Mouse (Mus musculus) forebrain, embryonic 11.5 days (tissue): ENCODE measurements at regions not wholly inside any gene's neighbourhood (a gene's known extent, or its start where the extent isn't known, plus 50 kb on each side); places are given as distances from the start of the nearest gene placed in this dataset.

Experiments
- ATAC-seq: fragments of 200-750 bp; cut with Nextera tagmentation; replicated peaks from 2 replicates; pipeline ENCODE4 v1.8.0; 2017; ENCODE audit warnings: moderate TSS enrichment; ENCODE audit not compliant: low FRiP score
- DNase-seq: peaks from one replicate; pipeline ENCODE4 v3.0.0-alpha.2; 2017; ENCODE audit warnings: low spot score
- H3K27ac ChIP-seq: fragments of 300-500 bp; sonication (generic); 2 replicates; pipeline ENCODE4 v1.5.1; 2014; ENCODE audit warnings: low read depth, low read length
- H3K27me3 ChIP-seq: fragments of 300-500 bp; sonication (generic); 2 replicates; pipeline ENCODE4 v1.6.1; 2014; ENCODE audit warnings: mild to moderate bottlenecking, low read length, mixed read lengths; ENCODE audit not compliant: control insufficient read depth, insufficient read depth
- H3K36me3 ChIP-seq: fragments of 300-500 bp; sonication (generic); 2 replicates; pipeline ENCODE4 v1.6.1; 2014; ENCODE audit warnings: mild to moderate bottlenecking, low read length, moderate library complexity, mixed read lengths; ENCODE audit not compliant: control insufficient read depth, insufficient read depth
- H3K4me1 ChIP-seq: fragments of 300-500 bp; sonication (generic); replicated peaks from 2 replicates; pipeline ENCODE4 v1.6.1; 2014; ENCODE audit warnings: low read length, mixed read lengths; ENCODE audit not compliant: control insufficient read depth, insufficient read depth
- H3K4me2 ChIP-seq: fragments of 300-500 bp; sonication (generic); 2 replicates; pipeline ENCODE4 v1.6.1; 2014; ENCODE audit warnings: low read depth, mild to moderate bottlenecking, low read length, moderate library complexity, mixed read lengths; ENCODE audit not compliant: severe bottlenecking
- H3K4me3 ChIP-seq: fragments of 300-500 bp; sonication (generic); 2 replicates; pipeline ENCODE4 v1.5.1; 2014; ENCODE audit warnings: low read depth, low read length
- H3K9ac ChIP-seq: fragments of 300-500 bp; sonication (generic); 2 replicates; pipeline ENCODE4 v1.6.1; 2014; ENCODE audit warnings: low read length
- H3K9me3 ChIP-seq: fragments of 300-500 bp; sonication (generic); 2 replicates; pipeline ENCODE4 v1.6.1; 2016; ENCODE audit warnings: low read length, mixed read lengths; ENCODE audit not compliant: control insufficient read depth
- WGBS: fragments of 180-500 bp; shearing (Covaris S2); extraction: QIAGEN DNeasy Blood & Tissue Kit; methylation state at CpG from one replicate; pipeline ENCODE4 v1.1.7; 2014; 5-methylcytosine and 5-hydroxymethylcytosine counted together

DNA sequence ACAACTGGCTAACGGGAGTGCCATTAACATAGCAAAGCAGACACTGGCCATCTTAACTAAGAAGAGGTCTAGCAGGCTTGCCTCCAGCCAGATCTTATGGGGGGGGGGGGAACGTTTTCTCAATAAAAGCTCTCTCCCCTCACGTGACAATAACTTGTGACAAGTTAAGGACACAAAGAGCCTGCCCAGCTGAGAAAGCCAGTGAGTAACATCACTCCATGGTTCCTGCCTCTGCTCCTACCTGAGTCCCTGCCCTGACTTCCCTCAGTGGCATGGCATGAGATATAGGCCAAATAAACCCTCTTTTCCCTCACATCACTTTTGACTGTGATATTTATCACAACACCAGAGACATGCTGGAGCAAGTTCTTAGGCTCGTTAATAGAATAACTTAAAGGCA, 113.8 kb downstream of the Rchy1 start:
- Histone ChIP-seq H3K36me3 (no peaks in the 10 kb centered on the region), H3K27me3 (no peaks in the 10 kb centered on the region), H3K9me3 (no peaks in the 10 kb centered on the region), H3K4me3 (no peak overlapping the region), H3K27ac (no peak overlapping the region), H3K9ac (no peak overlapping the region), H3K4me1 (no peaks in the 10 kb centered on the region), H3K4me2 (no peak overlapping the region)
- ATAC-seq (no peak), DNase-seq (no peak)
- 70% methylated on average over 4 of the region's 4 CpGs for WGBS

DNA sequence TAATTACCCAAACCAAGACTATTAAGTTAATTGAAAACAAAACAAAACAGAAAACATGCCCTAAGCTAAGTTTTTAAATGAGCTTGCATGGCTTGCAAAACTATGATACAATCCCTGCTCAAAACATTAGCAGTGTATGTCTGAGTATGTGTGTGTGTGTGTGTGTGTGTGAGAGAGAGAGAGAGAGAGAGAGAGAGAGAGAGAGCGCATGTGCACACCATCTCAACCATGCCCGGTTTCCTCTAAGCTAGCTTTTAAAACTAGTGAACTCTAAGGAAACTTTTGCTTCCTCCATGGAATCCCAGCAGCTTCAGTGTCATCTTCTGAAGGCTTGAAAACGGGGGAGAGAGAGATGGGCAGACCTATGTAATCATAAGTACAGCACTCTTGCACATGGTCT, 114.3 kb downstream of the Rchy1 start:
- WGBS, result 90% methylated on average over 3 of the region's 3 CpGs
- ATAC-seq (no peak), DNase-seq (no peak)
- Histone ChIP-seq H3K9ac (no peak overlapping the region), H3K27ac (no peak overlapping the region), H3K4me1 (no peaks in the 10 kb centered on the region), H3K4me3 (no peak overlapping the region), H3K36me3 (no peaks in the 10 kb centered on the region), H3K4me2 (no peak overlapping the region), H3K27me3 (no peaks in the 10 kb centered on the region), H3K9me3 (no peaks in the 10 kb centered on the region)

DNA sequence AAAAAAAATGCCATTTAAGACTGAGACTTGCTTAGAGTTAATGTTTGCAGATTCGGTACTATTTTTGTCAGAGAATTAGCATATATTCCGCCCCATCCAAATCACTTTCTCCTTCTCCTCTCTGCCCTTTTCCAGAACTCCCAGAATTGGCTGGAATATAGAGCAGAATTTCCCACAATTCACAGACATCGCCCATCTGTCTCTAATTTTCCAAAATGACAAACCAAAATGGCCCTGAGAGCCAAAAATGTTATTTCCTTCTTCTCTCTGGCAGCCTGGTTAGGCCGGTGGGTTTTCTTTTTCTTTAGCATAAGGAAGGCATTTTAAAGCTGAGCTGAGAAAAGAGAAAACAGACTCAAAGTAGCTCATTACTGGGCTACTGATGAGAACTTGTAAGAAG, 119.8 kb downstream of the Rchy1 start:
- Histone ChIP-seq H3K9ac (no peak overlapping the region), H3K27me3 (no peaks in the 10 kb centered on the region), H3K36me3 (no peaks in the 10 kb centered on the region), H3K9me3 (no peaks in the 10 kb centered on the region), H3K4me3 (no peak overlapping the region), H3K27ac (no peak overlapping the region), H3K4me2 (no peak overlapping the region), H3K4me1 (no peaks in the 10 kb centered on the region)
- 85% methylated on average over 4 of the region's 4 CpGs for WGBS
- ATAC-seq, result no peak
- no peak for DNase-seq

DNA sequence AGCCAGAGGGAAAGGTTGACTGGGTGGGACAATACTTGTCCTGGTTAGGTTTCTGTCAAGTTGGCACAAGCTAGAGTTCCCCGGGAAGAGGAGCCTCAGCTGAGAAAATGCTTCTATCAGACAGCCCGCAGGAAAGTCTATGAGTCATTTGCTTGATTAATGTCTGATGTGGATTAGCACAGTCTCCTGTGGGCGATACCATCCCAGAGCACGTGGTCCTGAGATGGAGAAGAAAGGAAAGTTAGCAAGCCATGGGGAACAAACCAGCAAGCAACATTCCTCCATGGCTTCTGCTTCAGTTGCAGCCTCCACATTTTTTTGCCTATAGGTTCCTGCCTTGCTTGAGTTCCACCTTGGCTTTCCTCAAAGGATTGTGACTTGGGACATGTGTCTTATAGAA, 121.8 kb downstream of the Rchy1 start:
- no peak overlapping the region for H3K27ac ChIP-seq
- H3K4me3 ChIP-seq, result no peak overlapping the region
- no peaks in the 10 kb centered on the region for H3K27me3 ChIP-seq
- ATAC-seq (no peak), DNase-seq (no peak)
- no peak overlapping the region for H3K9ac ChIP-seq
- H3K4me2 ChIP-seq, result no peak overlapping the region
- H3K4me1 ChIP-seq, result no peaks in the 10 kb centered on the region
- H3K9me3 ChIP-seq, result no peaks in the 10 kb centered on the region
- WGBS, result 86% methylated on average over 4 of the region's 4 CpGs
- H3K36me3 ChIP-seq, result no peaks in the 10 kb centered on the region

DNA sequence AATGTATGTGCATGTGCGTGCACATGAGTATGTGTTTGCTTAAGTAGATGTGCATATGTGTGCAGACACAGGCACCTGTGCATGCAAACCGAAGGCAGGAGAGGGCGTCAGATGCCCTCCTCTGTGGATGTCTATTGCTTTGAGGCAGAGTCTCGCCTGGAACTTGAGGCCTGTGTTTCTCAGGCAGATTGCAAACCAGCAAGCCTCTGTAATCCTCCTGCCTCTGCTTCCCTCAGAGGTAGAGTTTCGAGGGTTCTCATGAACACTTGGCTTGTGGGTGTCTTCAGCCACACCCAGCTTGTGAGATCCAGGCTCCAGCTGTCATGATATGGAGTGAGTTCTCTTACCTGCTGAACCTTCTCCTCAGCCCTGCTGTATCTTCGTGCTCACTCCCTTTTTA, 134.4 kb downstream of the Rchy1 start:
- Histone ChIP-seq H3K4me1 (no peaks in the 10 kb centered on the region), H3K4me2 (no peak overlapping the region), H3K27ac (no peak overlapping the region), H3K4me3 (no peak overlapping the region), H3K36me3 (no peaks in the 10 kb centered on the region), H3K9ac (no peak overlapping the region), H3K9me3 (no peaks in the 10 kb centered on the region), H3K27me3 (no peaks in the 10 kb centered on the region)
- DNase-seq (no peak), ATAC-seq (no peak)
- WGBS, result 85% methylated on average over 6 of the region's 6 CpGs

DNA sequence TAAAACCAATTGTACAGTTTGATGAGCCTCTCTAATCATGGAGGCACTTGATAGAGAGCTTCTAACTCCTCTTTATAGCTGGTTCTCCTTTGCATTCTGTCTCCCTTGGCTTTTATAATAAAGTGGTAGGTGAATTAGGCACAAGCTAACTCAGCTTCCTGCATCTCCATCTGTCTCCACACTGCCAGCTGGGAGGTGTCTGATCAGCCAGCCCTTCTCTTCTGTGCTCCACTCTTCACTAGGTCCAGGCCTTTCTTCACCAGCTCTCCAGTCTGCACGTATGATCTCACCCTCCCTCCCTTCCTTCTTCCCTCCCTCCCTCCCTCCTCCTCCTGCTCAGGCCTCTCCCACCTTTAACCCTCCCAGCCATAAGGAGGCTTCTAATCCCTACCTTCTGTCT, 136.2 kb downstream of the Rchy1 start:
- Histone ChIP-seq H3K9ac (no peak overlapping the region), H3K27ac (no peak overlapping the region), H3K9me3 (no peaks in the 10 kb centered on the region), H3K4me1 (no peaks in the 10 kb centered on the region), H3K36me3 (no peaks in the 10 kb centered on the region), H3K4me3 (no peak overlapping the region), H3K4me2 (no peak overlapping the region), H3K27me3 (no peaks in the 10 kb centered on the region)
- WGBS, result 45% methylated on average over 1 of the region's 1 CpGs
- no peak for ATAC-seq
- no peak for DNase-seq

DNA sequence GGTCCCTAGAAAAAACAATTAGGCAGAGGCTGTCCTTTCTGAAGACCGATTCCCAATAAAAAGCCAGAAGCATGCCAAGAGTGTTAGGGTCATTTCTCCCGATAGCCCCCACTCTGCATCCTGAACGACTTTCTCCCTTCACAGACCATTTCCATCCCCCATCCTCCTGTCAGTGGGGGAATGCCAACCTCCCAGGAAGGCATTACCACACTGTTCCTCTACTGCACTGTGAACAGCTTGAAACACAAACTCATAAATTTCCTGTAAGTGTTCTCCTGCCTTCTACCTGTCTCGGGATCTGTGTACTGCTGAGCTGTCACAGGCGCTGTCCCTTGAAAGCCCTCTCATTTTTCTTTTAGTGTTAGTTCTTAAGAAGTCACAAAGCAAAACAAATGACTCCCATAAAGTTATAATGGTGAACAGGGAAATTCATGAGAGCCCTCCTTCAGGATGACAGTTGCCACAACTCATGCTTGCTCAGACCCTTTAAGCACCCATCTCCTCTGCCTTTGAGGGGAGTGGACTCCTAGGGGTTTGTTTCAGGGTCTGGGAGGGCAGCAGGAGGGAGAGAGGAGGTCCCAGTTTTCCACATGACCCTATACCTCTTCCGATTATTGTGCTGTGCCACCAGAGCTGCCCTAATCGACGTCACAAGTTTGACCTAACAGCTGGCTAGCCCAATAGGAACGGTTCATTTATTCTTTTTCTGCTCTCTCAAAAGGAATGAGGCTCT, 139.9 kb downstream of the Rchy1 start:
- ATAC-seq (no peak), DNase-seq (no peak)
- Histone ChIP-seq H3K27me3 (no peaks in the 10 kb centered on the region), H3K9ac (no peak overlapping the region), H3K4me3 (no peak overlapping the region), H3K4me2 (no peak overlapping the region), H3K36me3 (no peaks in the 10 kb centered on the region), H3K9me3 (no peaks in the 10 kb centered on the region), H3K4me1 (no peaks in the 10 kb centered on the region; the same call in 1 of the 2 replicates), H3K27ac (no peak overlapping the region)
- WGBS, result 80% methylated on average over 9 of the region's 9 CpGs

DNA sequence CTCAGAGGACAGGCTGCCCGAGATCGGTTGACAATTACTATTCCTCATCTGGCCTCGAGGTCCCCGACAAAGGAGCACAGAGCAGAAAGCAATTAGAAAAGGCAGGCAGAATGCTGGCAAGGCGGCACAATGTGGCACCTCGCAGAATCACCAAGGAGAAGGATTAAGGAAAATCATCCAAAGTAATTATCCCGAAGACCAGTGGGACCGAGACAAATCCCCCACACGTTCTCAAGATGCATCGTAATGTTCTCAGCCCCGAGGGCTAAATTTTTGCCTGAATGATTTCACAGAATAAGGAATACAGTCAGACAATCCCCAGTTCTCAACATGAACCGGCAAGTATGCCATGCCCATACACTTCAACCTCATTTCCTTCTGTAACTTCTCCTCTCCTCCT, 144.1 kb downstream of the Rchy1 start:
- no peaks in the 10 kb centered on the region; the same call in 1 of the 2 replicates for H3K4me1 ChIP-seq
- ATAC-seq, result peak; percentile 87
- H3K9me3 ChIP-seq, result no peaks in the 10 kb centered on the region
- no peaks in the 10 kb centered on the region for H3K36me3 ChIP-seq
- H3K27ac ChIP-seq, result no peak overlapping the region
- H3K4me3 ChIP-seq, result no peak overlapping the region
- peak overlapping the region; percentile 27; the same call in 1 of the 2 replicates for H3K4me2 ChIP-seq
- peak; percentile 62 for DNase-seq
- H3K27me3 ChIP-seq, result no peaks in the 10 kb centered on the region
- H3K9ac ChIP-seq, result 0 out of 2 replicates have a peak overlapping the region, but pooled peaks have one; percentile 32
- WGBS, result 24% methylated on average over 12 of the region's 12 CpGs

DNA sequence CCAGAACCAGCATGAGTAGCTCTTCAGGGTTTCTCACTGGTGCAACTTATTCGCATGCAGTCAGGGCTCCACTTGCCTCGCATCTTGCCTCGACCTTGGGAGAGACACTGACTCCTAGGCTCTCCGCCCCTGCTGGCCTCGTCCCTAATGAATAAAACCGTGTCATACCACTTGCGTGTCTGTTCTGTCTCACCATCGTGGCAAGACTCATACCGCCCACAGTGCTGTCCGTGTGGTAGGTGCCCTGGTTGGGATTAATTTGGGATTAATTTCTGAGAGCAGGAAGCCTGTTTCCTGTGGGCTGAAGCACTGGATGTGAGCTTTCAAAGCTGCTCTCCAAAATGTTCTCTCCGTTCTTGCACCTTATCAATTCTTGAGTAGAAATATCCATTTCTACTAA, 144.7 kb downstream of the Rchy1 start:
- no peaks in the 10 kb centered on the region for H3K27me3 ChIP-seq
- no peak; the same call in 1 of the 2 replicates for ATAC-seq
- no peak overlapping the region for H3K9ac ChIP-seq
- H3K4me1 ChIP-seq, result no peaks in the 10 kb centered on the region; the same call in 1 of the 2 replicates
- H3K4me2 ChIP-seq, result no peak overlapping the region
- no peak overlapping the region for H3K4me3 ChIP-seq
- H3K27ac ChIP-seq, result no peak overlapping the region
- H3K9me3 ChIP-seq, result no peaks in the 10 kb centered on the region
- DNase-seq, result no peak
- H3K36me3 ChIP-seq, result no peaks in the 10 kb centered on the region
- WGBS, result 67% methylated on average over 11 of the region's 11 CpGs
